Mouse (Mus musculus) hindbrain, embryonic 15.5 days (tissue): Measurements from ENCODE around the gene Rhou. TPM values are rescaled to one million over a fixed set of nuclear protein-coding genes. Genes with fewer than 3 reads are reported as not detected.

Experiments used
- ATAC-seq: fragments of 200-750 bp; cut with Nextera tagmentation; 2 replicates; pipeline ENCODE4 v1.8.0; 2017; ENCODE audit warnings: low read depth, moderate number of reproducible peaks, moderate TSS enrichment; ENCODE audit not compliant: low FRiP score
- H3K27ac ChIP-seq: fragments of 300-500 bp; sonication (generic); replicated peaks from 2 replicates; pipeline ENCODE4 v1.5.1; 2015; ENCODE audit warnings: mild to moderate bottlenecking, inconsistent platforms
- H3K27me3 ChIP-seq: fragments of 300-500 bp; sonication (generic); 2 replicates; pipeline ENCODE4 v1.6.1; 2015; ENCODE audit warnings: control low read depth, inconsistent platforms
- H3K36me3 ChIP-seq: fragments of 300-500 bp; sonication (generic); 2 replicates; pipeline ENCODE4 v1.6.1; 2015; ENCODE audit warnings: control low read depth, inconsistent platforms
- H3K4me1 ChIP-seq: fragments of 300-500 bp; sonication (generic); replicated peaks from 2 replicates; pipeline ENCODE4 v1.6.1; 2015; ENCODE audit warnings: control low read depth, inconsistent platforms
- H3K4me2 ChIP-seq: fragments of 300-500 bp; sonication (generic); 2 replicates; pipeline ENCODE4 v1.6.1; 2015; ENCODE audit warnings: moderate library complexity, mild to moderate bottlenecking, inconsistent platforms
- H3K4me3 ChIP-seq: fragments of 300-500 bp; sonication (generic); 2 replicates; pipeline ENCODE4 v1.5.1; 2015; ENCODE audit warnings: mild to moderate bottlenecking, inconsistent platforms
- H3K9ac ChIP-seq: fragments of 300-500 bp; sonication (generic); 2 replicates; pipeline ENCODE4 v1.6.1; 2015; ENCODE audit warnings: inconsistent platforms
- H3K9me3 ChIP-seq: fragments of 300-500 bp; sonication (generic); 2 replicates; pipeline ENCODE4 v1.6.1; 2016; ENCODE audit warnings: control low read depth, inconsistent platforms
- WGBS: fragments of 180-500 bp; shearing (Covaris S2); methylation state at CpG from one replicate; pipeline ENCODE4 v1.1.7; 2015; 5-methylcytosine and 5-hydroxymethylcytosine counted together
- polyA plus RNA-seq: library from polyadenylated mRNA; unstranded; fragments of >200 nt; fragmentation: Nextera tagmentation; extraction: Ambion mirVana; gene quantifications from 2 replicates; pipeline ENCODE4 v1.2.1, GENCODE M21; 2015

The Rhou gene
- polyA plus RNA-seq, 1 experiment from 2014 or later, result 10.5 TPM

DNA sequence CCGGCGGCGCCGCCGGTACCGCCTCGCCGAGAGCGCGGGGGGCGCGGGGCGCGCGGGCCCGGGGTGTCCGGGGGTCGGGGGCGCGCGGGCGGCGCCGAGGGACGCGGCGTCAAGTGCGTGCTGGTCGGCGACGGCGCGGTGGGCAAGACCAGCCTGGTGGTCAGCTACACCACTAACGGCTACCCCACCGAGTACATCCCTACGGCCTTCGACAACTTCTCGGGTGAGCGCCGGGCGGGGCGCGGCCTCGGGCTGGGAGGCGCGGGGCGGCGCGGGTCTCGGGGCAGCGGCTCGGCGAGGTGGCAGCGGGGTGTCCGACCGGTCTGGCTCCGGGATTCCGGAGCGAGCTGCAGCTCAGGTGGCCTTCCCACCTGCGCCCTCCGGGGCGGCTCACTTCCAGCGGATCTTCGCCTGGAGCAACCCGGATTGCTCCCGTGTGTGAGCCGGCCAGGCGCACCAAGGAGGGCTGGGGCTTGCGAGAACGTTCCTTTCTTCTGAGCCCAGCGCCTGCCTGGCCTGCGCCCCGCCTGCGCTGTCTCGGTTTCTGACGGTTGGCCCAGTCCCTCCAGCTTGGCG, 353 bp downstream of the Rhou start:
- WGBS, result under 1% methylated on average over 58 of the region's 77 CpGs
- H3K9ac ChIP-seq, result peak overlapping the region; percentile 77
- peaks cover 20% of the 10 kb centered on the region for H3K4me1 ChIP-seq
- no peaks in the 10 kb centered on the region for H3K27me3 ChIP-seq
- H3K36me3 ChIP-seq, result peaks cover 25% of the 10 kb centered on the region
- H3K9me3 ChIP-seq, result no peaks in the 10 kb centered on the region
- peak; percentile 70 for ATAC-seq
- H3K4me3 ChIP-seq, result peak overlapping the region; percentile 68
- peak overlapping the region; percentile 69 for H3K4me2 ChIP-seq
- H3K27ac ChIP-seq, result peak overlapping the region; percentile 89

DNA sequence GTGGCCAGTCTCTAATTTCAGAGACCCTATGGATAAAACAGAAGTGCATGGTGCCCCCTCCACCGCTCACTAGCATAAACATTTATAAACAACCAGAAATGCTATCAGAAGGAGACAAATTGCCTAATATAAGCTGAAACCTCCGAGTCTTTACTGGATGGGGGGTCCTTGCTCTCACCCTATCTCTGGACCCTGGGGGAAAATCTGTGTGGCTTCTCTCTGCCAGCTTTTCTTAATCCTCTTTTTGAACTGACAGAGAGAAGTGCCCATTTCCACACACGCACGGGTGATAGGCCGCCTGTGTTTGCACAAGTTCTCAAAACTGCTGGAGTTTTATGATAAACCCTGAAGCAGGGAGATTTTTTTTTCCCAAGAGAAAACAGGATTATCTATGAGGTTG, 1.0 kb downstream of the Rhou start:
- Histone ChIP-seq H3K4me1 (peaks cover 20% of the 10 kb centered on the region), H3K36me3 (peaks cover 25% of the 10 kb centered on the region), H3K9me3 (no peaks in the 10 kb centered on the region), H3K4me3 (peak overlapping the region; percentile 68), H3K27ac (no peak overlapping the region), H3K9ac (peak overlapping the region; percentile 77), H3K4me2 (peak overlapping the region; percentile 69), H3K27me3 (no peaks in the 10 kb centered on the region)
- 13% methylated on average over 5 of the region's 5 CpGs for WGBS
- no peak for ATAC-seq

DNA sequence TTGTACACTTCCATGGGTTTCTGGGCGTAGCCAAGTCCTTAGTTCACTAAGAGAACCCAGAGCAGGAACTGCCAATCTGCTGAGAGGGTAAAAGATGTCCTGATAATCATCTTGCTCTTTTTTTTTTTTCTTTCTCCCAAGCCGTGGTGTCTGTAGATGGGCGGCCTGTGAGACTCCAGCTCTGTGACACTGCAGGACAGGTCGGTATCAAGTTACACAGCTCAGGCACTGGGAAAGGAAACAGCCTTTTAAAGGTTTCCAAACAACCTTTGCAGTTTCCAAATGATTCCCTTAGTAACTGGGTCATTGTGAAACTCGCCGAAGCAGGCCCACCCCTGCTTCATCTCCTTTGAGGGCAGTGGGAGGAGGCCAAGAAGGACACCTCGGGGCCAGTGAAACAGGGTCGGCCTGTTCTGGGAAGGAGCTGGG, 1.6 kb downstream of the Rhou start:
- Histone ChIP-seq H3K27ac (no peak overlapping the region; the same call in 1 of the 2 replicates), H3K4me3 (peak overlapping the region; percentile 68), H3K4me1 (peaks cover 20% of the 10 kb centered on the region), H3K27me3 (no peaks in the 10 kb centered on the region), H3K4me2 (peak overlapping the region; percentile 69), H3K9ac (peak overlapping the region; percentile 77; the same call in 1 of the 2 replicates), H3K36me3 (peaks cover 25% of the 10 kb centered on the region), H3K9me3 (no peaks in the 10 kb centered on the region)
- WGBS, result 10% methylated on average over 8 of the region's 8 CpGs
- ATAC-seq, result no peak

DNA sequence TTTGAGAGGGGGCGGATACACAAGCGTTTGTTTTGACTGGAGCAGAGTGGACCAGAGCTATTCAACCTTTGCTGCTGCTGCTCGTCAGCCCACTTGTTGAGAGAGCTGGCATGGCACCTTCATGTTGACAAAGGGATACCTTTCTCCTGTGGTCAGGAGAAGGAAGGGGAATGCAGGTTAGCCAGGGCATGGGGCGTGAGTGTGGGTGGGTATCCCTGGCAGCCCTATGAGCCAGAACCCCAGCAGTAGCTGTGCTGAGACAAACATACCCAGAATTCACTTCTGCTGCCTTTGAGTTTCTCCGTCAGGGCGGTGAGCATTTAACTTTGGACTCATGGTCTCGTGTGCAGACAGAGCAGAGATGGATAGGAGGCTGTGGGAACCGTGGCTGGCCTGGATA, 4.1 kb downstream of the Rhou start:
- peaks cover 20% of the 10 kb centered on the region for H3K4me1 ChIP-seq
- no peak overlapping the region for H3K9ac ChIP-seq
- peaks cover 38% of the 10 kb centered on the region for H3K36me3 ChIP-seq
- no peaks in the 10 kb centered on the region for H3K27me3 ChIP-seq
- no peak overlapping the region for H3K4me2 ChIP-seq
- no peak overlapping the region for H3K27ac ChIP-seq
- H3K4me3 ChIP-seq, result no peak overlapping the region
- H3K9me3 ChIP-seq, result no peaks in the 10 kb centered on the region
- 95% methylated on average over 8 of the region's 8 CpGs for WGBS
- ATAC-seq, result no peak

DNA sequence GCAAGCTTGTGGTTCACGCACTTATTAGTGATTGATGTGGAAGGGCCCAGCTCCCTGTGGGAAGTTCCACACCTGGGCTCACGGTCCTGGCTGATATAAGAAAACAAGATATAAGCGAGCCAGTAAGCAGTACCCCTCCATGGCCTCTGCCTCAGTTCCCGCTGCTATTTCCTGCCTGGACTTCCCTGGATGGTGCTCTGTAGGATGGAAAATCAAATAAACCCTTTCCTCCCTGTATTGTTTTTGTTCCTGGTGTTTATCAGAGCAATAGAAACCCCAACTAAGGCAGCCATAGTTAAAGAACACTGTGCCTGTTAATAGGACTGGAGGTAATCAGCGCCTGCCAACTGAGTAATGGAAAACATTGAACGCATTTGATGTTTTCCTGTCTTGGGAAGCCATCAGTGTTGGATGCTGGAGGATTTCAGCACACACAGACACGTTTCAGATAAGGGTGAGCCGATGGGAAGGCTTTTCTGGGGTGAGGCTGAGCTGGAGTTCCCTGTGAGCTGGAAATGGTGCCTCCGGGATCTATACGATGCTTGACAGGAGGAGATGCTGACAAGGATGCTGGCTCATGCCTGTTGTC, 5.8 kb downstream of the Rhou start:
- Histone ChIP-seq H3K4me2 (no peak overlapping the region), H3K9me3 (no peaks in the 10 kb centered on the region), H3K4me3 (no peak overlapping the region), H3K36me3 (peaks cover 45% of the 10 kb centered on the region), H3K4me1 (peaks cover 16% of the 10 kb centered on the region), H3K27ac (no peak overlapping the region), H3K9ac (no peak overlapping the region), H3K27me3 (no peaks in the 10 kb centered on the region)
- WGBS, result 77% methylated on average over 10 of the region's 10 CpGs
- no peak for ATAC-seq

DNA sequence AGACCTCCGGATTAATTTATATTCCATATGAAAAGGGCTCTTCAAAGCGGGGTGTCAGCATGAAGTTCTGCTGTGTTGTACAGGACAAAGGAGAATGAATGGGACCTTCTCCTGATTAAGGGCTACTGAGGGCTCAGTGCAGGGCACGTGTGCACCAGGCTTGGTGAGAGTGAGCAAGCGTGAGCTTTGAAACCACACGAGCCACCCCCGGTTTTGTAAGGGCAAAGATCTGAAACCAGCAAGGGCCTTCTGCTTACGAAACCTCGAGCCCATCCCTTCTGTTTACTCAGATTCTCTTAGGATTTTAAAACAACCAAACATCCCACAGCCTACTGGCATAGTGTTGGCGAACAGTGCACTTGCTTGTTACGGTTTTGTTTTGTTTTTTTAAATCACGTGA, 7.8 kb downstream of the Rhou start:
- peaks cover 37% of the 10 kb centered on the region for H3K36me3 ChIP-seq
- H3K4me2 ChIP-seq, result no peak overlapping the region
- H3K9me3 ChIP-seq, result no peaks in the 10 kb centered on the region
- H3K27me3 ChIP-seq, result no peaks in the 10 kb centered on the region
- H3K4me1 ChIP-seq, result no peaks in the 10 kb centered on the region
- H3K4me3 ChIP-seq, result no peak overlapping the region
- H3K27ac ChIP-seq, result no peak overlapping the region
- H3K9ac ChIP-seq, result no peak overlapping the region
- ATAC-seq, result no peak
- WGBS, result 87% methylated on average over 11 of the region's 11 CpGs

DNA sequence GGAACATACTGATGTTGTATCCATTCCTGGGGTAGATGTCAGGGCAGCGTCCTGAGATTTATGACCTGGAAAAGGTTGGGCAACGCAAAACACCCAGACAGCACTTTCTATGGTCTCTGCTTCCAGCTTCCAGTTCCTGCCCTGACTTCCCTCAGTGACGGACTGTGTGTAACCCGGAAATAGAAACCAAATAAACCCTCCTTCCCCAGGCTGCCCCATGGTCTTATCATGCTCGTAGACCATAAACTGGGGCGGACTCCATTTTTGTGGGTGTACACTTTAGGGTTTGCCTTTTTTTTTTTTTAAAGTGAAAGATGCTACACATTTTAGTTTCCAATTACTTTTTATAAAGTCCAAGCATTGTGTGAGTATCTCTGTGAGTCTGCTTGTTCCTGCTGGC, 11.9 kb downstream of the Rhou start:
- Histone ChIP-seq H3K27me3 (no peaks in the 10 kb centered on the region), H3K4me1 (no peaks in the 10 kb centered on the region), H3K9ac (no peak overlapping the region), H3K27ac (no peak overlapping the region), H3K4me3 (no peak overlapping the region), H3K9me3 (no peaks in the 10 kb centered on the region), H3K36me3 (peaks cover 18% of the 10 kb centered on the region), H3K4me2 (no peak overlapping the region)
- 98% methylated on average over 6 of the region's 6 CpGs for WGBS
- no peak for ATAC-seq

DNA sequence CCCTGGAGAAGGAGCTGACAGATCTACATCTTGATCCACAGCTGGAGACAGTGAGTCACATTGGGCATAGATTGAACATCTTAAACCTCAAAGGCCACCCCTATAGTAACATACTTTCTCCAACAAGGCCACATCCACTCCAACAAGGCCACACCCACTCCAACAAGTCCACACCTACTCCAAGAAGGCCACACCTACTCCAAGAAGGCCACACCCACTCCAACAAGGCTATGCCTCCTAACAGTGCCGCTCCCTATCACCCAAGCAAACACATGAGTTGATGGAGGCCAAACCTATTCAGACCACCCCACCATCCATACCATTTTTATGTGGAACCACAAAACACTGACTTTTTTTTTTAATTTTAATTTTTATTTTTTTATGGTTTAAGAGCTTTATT, 13.1 kb downstream of the Rhou start:
- Histone ChIP-seq H3K4me2 (no peak overlapping the region), H3K27me3 (no peaks in the 10 kb centered on the region), H3K4me3 (no peak overlapping the region)

DNA sequence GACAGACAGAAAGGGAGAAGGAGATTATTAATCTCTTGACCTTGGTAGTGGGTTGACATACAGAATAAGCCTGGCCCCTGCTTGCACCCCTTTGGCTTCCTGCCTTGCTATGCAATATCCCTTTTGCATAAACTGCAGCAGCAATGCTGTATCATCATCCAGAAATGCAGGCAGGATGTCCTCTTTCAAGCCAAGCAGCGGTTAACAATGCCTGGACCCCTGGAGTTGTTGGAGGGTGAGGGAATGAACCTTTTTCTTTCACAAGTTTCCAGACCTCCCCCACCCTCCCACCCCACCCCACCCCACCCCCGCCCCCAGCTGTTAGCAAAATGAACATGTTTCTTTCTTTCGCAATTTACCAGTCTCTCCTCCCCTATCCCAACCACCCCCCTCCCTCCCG, 15.0 kb downstream of the Rhou start:
- 50% methylated on average over 4 of the region's 4 CpGs for WGBS
- ATAC-seq, result no peak
- H3K4me2 ChIP-seq, result no peak overlapping the region
- no peaks in the 10 kb centered on the region for H3K27me3 ChIP-seq
- H3K27ac ChIP-seq, result no peak overlapping the region
- no peak overlapping the region for H3K4me3 ChIP-seq
- H3K9me3 ChIP-seq, result no peaks in the 10 kb centered on the region
- H3K36me3 ChIP-seq, result peaks cover 2% of the 10 kb centered on the region
- no peaks in the 10 kb centered on the region for H3K4me1 ChIP-seq
- H3K9ac ChIP-seq, result no peak overlapping the region

More for the DNA sequence above, 13.1 kb downstream of the Rhou start:
- Histone ChIP-seq H3K36me3 (peaks cover 11% of the 10 kb centered on the region), H3K27ac (no peak overlapping the region), H3K9me3 (no peaks in the 10 kb centered on the region), H3K9ac (no peak overlapping the region), H3K4me1 (no peaks in the 10 kb centered on the region)
- ATAC-seq, result no peak
- 86% methylated on average over 1 of the region's 1 CpGs for WGBS

DNA sequence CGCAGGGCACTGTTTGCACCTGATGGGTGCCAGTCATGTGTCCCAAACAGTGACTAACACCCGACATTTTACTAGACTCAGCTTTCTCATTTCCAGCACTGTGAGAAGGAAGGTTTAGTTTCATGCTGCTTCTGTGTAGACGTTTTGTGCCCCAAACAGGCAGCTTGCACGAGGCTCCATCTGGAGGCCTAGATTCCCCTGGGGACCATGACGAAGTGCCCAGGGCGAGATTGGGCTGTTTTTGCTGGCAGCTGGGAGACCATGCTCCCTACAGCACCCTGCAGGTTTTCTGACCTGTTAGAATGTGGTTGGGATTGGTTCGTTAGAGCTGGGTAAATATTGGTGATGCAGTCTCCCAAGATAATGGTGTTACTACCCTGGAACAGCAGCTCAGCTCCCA, 17.0 kb downstream of the Rhou start:
- Histone ChIP-seq H3K27ac (no peak overlapping the region), H3K4me3 (no peak overlapping the region), H3K9ac (no peak overlapping the region), H3K27me3 (no peaks in the 10 kb centered on the region), H3K4me1 (peaks cover 9% of the 10 kb centered on the region; the same call in 1 of the 2 replicates), H3K4me2 (no peak overlapping the region), H3K9me3 (no peaks in the 10 kb centered on the region), H3K36me3 (no peaks in the 10 kb centered on the region)
- WGBS, result 41% methylated on average over 7 of the region's 7 CpGs
- no peak for ATAC-seq

DNA sequence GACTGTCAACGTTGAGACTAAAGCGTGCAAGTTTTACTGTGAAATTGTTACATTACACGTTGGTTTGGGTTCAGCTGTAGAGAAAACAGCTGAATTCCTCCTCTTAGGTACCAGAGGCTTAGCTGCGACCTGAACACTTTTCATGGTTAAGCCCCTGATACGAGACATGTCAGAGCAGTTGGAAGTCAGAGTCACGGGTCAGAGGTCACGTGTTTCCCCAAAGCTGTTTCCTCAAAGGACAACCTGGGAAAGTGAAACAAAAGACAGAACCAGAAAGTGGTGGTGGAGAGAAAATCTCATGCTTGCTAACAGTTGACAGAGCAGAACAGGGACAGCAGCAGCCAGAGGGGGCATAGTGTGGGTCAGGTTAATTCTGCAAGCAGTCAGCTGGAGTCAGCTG, 17.7 kb downstream of the Rhou start:
- Histone ChIP-seq H3K27me3 (no peaks in the 10 kb centered on the region), H3K4me3 (no peak overlapping the region), H3K27ac (no peak overlapping the region), H3K4me2 (no peak overlapping the region), H3K4me1 (peaks cover 9% of the 10 kb centered on the region; the same call in 1 of the 2 replicates), H3K36me3 (no peaks in the 10 kb centered on the region), H3K9ac (no peak overlapping the region), H3K9me3 (no peaks in the 10 kb centered on the region)
- no peak for ATAC-seq
- 67% methylated on average over 7 of the region's 7 CpGs for WGBS

DNA sequence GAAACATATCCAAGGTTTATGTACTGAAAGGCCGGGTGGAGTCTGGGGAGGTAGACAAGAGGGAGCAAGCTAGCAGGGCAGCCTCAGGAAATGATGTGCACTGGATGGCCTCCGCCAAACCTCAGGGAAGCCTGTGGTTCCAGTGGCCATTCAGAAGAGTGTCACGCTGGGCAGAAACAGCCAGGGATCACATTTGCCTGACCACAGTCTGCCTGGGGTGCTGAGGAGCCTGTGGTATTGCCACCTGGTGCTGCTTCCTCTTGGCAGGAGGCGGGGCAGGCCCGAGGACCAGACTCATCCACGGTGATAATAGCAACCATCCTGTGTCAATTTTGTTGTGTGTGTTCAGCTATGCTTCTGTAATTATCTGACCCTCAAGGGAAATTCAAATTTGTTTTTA, 18.9 kb downstream of the Rhou start:
- 78% methylated on average over 6 of the region's 6 CpGs for whole genome bisulfite sequencing
- Histone ChIP-seq H3K9ac (no peak overlapping the region), H3K27me3 (no peaks in the 10 kb centered on the region), H3K9me3 (no peaks in the 10 kb centered on the region), H3K36me3 (no peaks in the 10 kb centered on the region), H3K4me3 (no peak overlapping the region), H3K4me2 (no peak overlapping the region), H3K27ac (no peak overlapping the region), H3K4me1 (peaks cover 9% of the 10 kb centered on the region; the same call in 1 of the 2 replicates)
- ATAC-seq, result no peak

DNA sequence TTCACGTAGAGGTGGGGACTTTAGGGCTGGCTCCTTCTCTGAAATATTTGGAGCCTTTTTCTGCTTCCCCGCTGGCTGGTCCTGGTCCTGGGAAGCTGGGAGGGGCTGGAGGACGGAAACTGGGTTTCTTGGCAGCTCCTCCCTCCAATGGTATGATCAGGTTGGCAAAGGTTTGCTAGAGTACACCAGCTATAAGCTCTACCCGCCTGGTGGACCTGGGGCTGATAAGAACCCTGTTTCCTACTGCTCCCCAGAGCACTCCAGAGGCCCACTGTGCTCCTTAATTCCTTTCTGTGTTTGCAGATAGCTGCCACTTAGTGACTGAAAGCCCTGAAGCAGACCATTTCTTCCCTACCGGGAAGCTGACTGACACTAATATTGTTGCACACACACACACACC, 21.9 kb downstream of the Rhou start:
- Histone ChIP-seq H3K36me3 (no peaks in the 10 kb centered on the region), H3K4me3 (no peak overlapping the region), H3K27ac (no peak overlapping the region; the same call in 1 of the 2 replicates), H3K27me3 (no peaks in the 10 kb centered on the region), H3K9ac (no peak overlapping the region), H3K4me2 (no peak overlapping the region), H3K9me3 (no peaks in the 10 kb centered on the region), H3K4me1 (peaks cover 9% of the 10 kb centered on the region; the same call in 1 of the 2 replicates)
- 55% methylated on average over 5 of the region's 5 CpGs for WGBS
- ATAC-seq, result no peak
